Mouse (Mus musculus) small intestine, adult 2 months (tissue): ENCODE measurements around the gene Kcnn4. TPM values are rescaled to one million over a fixed set of nuclear protein-coding genes. Genes with fewer than 3 reads are reported as not detected.

Experiments
- H3K27ac ChIP-seq: fragments of 200-500 bp; 2 replicates; pipeline ENCODE4 v1.5.1; 2012; ENCODE audit warnings: low read depth, low read length, control low read depth, inconsistent platforms; ENCODE audit not compliant: insufficient read depth
- H3K27me3 ChIP-seq: fragments of 200-500 bp; 2 replicates; pipeline ENCODE4 v1.6.1; 2012; ENCODE audit warnings: mild to moderate bottlenecking, moderate library complexity, low read length, inconsistent platforms; ENCODE audit not compliant: control insufficient read depth, insufficient read depth
- H3K36me3 ChIP-seq: fragments of 200-500 bp; 2 replicates; pipeline ENCODE4 v1.6.1; 2012; ENCODE audit warnings: mild to moderate bottlenecking, low read length, control low read depth, inconsistent platforms; ENCODE audit not compliant: control insufficient read depth, insufficient read depth
- H3K4me1 ChIP-seq: fragments of 200-500 bp; 2 replicates; pipeline ENCODE4 v1.6.1; 2012; ENCODE audit warnings: low read length, inconsistent platforms, mixed read lengths; ENCODE audit not compliant: control insufficient read depth, insufficient read depth, insufficient read length
- H3K4me3 ChIP-seq: fragments of 200-500 bp; 2 replicates; pipeline ENCODE4 v1.5.1; 2012; ENCODE audit warnings: low read depth, mild to moderate bottlenecking, control low read depth, inconsistent platforms, low read length, moderate library complexity
- CTCF ChIP-seq: fragments of 200-500 bp; IDR thresholded peaks from 2 replicates; pipeline ENCODE4 v1.5.1; 2012; ENCODE audit warnings: low read depth, mild to moderate bottlenecking, control low read depth, inconsistent platforms, low read length, moderate library complexity, mixed read lengths; ENCODE audit not compliant: insufficient replicate concordance, insufficient read length; ENCODE audit errors: extremely low read depth
- POLR2A ChIP-seq: fragments of 200-500 bp; IDR thresholded peaks from 2 replicates; pipeline ENCODE4 v1.6.1; 2012; ENCODE audit warnings: low read depth, mild to moderate bottlenecking, control low read depth, inconsistent platforms, low read length, moderate library complexity
- WGBS: fragments of 180-500 bp; shearing (Covaris S2); methylation state at CpG from one replicate; pipeline ENCODE4 v1.1.7; 2018; 5-methylcytosine and 5-hydroxymethylcytosine counted together
- polyA plus RNA-seq: library from polyadenylated mRNA; depleted of rRNA; stranded (reverse); fragments of >200 nt; gene quantifications from 2 replicates; pipeline ENCODE4 v1.2.3, GENCODE M21; 2012

Gene Kcnn4
- polyA plus RNA-seq, 1 experiment = 95.5 TPM

GRCm38 (mm10) chr7:24382730-24383372 lies 12.8 kb downstream of the Kcnn4 start:
- Histone ChIP-seq H3K4me1 (no peaks in the 10 kb centered on the region), H3K27me3 (no peaks in the 10 kb centered on the region), H3K36me3 (peaks cover 23% of the 10 kb centered on the region), H3K27ac (peak overlapping the region; percentile 51), H3K4me3 (no peak overlapping the region)
- TF ChIP-seq CTCF (no peak), POLR2A (no peak)
- WGBS = 70% methylated on average over 16 of the region's 16 CpGs

- H3K4me3 ChIP-seq = no peak overlapping the region
- no peak for TF ChIP-seq CTCF
- no peaks in the 10 kb centered on the region for H3K4me1 ChIP-seq
- WGBS = 78% methylated on average over 6 of the region's 6 CpGs
- peaks cover 21% of the 10 kb centered on the region for H3K36me3 ChIP-seq
- peak overlapping the region; percentile 51; the same call in 1 of the 2 replicates for H3K27ac ChIP-seq
- H3K27me3 ChIP-seq = no peaks in the 10 kb centered on the region
Observed at GRCm38 (mm10) chr7:24384070-24384469, 14.0 kb downstream of the Kcnn4 start.

- H3K4me3 ChIP-seq = no peak overlapping the region
- H3K36me3 ChIP-seq = peaks cover 19% of the 10 kb centered on the region
- WGBS = 16% methylated on average over 11 of the region's 11 CpGs
- TF ChIP-seq CTCF (peak; percentile 95), POLR2A (no peak)
- H3K27ac ChIP-seq = no peak overlapping the region
- no peaks in the 10 kb centered on the region for H3K27me3 ChIP-seq
- no peaks in the 10 kb centered on the region for H3K4me1 ChIP-seq
Observed at GRCm38 (mm10) chr7:24384827-24385226, 14.8 kb downstream of the Kcnn4 start.

- TF ChIP-seq POLR2A = no peak
- TF ChIP-seq CTCF = no peak
- 70% methylated on average over 10 of the region's 10 CpGs for WGBS
- H3K4me3 ChIP-seq = no peak overlapping the region
- H3K27me3 ChIP-seq = no peaks in the 10 kb centered on the region
- peaks cover 16% of the 10 kb centered on the region for H3K36me3 ChIP-seq
- no peak overlapping the region for H3K27ac ChIP-seq
- no peaks in the 10 kb centered on the region; the same call in 1 of the 2 replicates for H3K4me1 ChIP-seq
Observed at GRCm38 (mm10) chr7:24387059-24387556, 17.0 kb downstream of the Kcnn4 start.

GRCm38 (mm10) chr7:24389516-24390187 lies 19.6 kb downstream of the Kcnn4 start:
- 79% methylated on average over 13 of the region's 13 CpGs for WGBS
- Histone ChIP-seq H3K4me1 (peaks cover 2% of the 10 kb centered on the region), H3K27ac (no peak overlapping the region), H3K36me3 (peaks cover 8% of the 10 kb centered on the region), H3K27me3 (no peaks in the 10 kb centered on the region), H3K4me3 (no peak overlapping the region)
- TF ChIP-seq CTCF (no peak), POLR2A (no peak)

GRCm38 (mm10) chr7:24390512-24390911 lies 20.4 kb downstream of the Kcnn4 start:
- Histone ChIP-seq H3K27ac (no peak overlapping the region), H3K27me3 (no peaks in the 10 kb centered on the region), H3K36me3 (peaks cover 6% of the 10 kb centered on the region), H3K4me1 (peaks cover 3% of the 10 kb centered on the region), H3K4me3 (no peak overlapping the region)
- WGBS = 65% methylated on average over 7 of the region's 7 CpGs
- no peak for TF ChIP-seq CTCF
- no peak for TF ChIP-seq POLR2A

GRCm38 (mm10) chr7:24391077-24391476 lies 21.0 kb downstream of the Kcnn4 start:
- 7% methylated on average over 5 of the region's 5 CpGs for WGBS
- Histone ChIP-seq H3K27ac (no peak overlapping the region), H3K4me3 (no peak overlapping the region), H3K27me3 (no peaks in the 10 kb centered on the region), H3K4me1 (peaks cover 3% of the 10 kb centered on the region), H3K36me3 (peaks cover 1% of the 10 kb centered on the region; the same call in 1 of the 2 replicates)
- TF ChIP-seq CTCF (no peak), POLR2A (no peak)
